Mouse (Mus musculus): Measurements from ENCODE around the gene Ccdc63. TPM values are rescaled to one million over a fixed set of nuclear protein-coding genes. Genes with fewer than 3 reads are reported as not detected.
"Not testable (repeated sequence)": the region's sequence is repeated elsewhere in the genome, so short reads cannot be mapped to it uniquely, and the experiment has no call there.

Ccdc63 gene
- polyA plus RNA-seq, 1 experiment from 2014 or later: not detected

DNA sequence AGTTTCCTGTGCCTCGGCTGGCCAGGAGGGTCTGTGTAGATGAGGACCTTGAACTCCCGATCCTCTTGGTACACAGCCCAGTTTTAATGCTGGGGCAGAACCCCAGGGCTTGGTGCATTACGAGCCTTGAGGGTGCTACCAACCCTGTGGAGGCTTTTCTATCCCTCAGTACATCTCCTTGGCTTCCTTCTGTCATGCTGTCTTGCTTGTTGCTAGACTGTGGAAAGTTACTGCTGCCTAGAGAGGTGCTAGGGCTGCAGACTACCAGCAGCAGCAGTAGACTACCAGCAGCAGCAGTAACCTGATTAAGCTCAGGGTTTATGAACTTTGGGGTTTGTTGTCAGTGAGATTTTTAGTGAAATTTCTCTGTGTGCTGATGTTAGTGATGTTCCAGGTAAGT lies 23.4 kb upstream of the Ccdc63 start:
- no peak overlapping the region for H3K4me3 ChIP-seq
- ATAC-seq (ENCODE audit: low FRiP score, low read depth): no peak
- no peak overlapping the region for H3K27ac ChIP-seq (replicated peaks)
- peaks cover 7% of the 10 kb centered on the region for H3K36me3 ChIP-seq
- peaks cover 82% of the 10 kb centered on the region for H3K4me1 ChIP-seq (replicated peaks)
- 68% methylated on average over 3 of the region's 3 CpGs for WGBS
- no peak overlapping the region for H3K9ac ChIP-seq
- H3K9me3 ChIP-seq: no peaks in the 10 kb centered on the region
- no peak overlapping the region for H3K4me2 ChIP-seq
- no peaks in the 10 kb centered on the region for H3K27me3 ChIP-seq

DNA sequence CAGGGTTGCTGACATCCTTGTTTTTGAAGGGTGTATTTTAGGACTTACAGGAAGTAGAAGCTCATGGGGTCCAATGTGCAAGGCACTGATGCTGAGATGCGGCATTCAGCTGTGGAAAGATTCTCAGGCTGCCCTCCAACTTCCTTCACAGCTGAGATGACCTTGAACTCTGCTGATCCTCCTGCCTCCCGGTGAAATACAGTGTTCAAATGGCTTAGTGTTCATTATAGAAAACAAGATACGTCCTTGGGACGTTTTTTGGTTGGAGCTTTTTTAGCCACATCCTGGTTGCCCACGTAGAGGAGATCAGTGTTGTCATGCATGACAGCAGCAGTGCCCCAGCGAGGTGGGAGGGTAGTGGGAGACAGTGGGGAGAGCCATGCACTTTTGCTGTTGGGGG lies 22.6 kb upstream of the Ccdc63 start:
- no peak for ATAC-seq (ENCODE audit: low FRiP score, low read depth)
- peak overlapping the region; percentile 8; the same call in 1 of the 2 replicates for H3K4me2 ChIP-seq
- no peak overlapping the region for H3K9ac ChIP-seq
- no peak overlapping the region for H3K27ac ChIP-seq (replicated peaks)
- no peaks in the 10 kb centered on the region for H3K9me3 ChIP-seq
- H3K36me3 ChIP-seq: peaks cover under 1% of the 10 kb centered on the region; the same call in 1 of the 2 replicates
- H3K4me3 ChIP-seq: no peak overlapping the region
- 52% methylated on average over 6 of the region's 6 CpGs for WGBS
- peaks cover 82% of the 10 kb centered on the region for H3K4me1 ChIP-seq (replicated peaks)
- H3K27me3 ChIP-seq: no peaks in the 10 kb centered on the region

DNA sequence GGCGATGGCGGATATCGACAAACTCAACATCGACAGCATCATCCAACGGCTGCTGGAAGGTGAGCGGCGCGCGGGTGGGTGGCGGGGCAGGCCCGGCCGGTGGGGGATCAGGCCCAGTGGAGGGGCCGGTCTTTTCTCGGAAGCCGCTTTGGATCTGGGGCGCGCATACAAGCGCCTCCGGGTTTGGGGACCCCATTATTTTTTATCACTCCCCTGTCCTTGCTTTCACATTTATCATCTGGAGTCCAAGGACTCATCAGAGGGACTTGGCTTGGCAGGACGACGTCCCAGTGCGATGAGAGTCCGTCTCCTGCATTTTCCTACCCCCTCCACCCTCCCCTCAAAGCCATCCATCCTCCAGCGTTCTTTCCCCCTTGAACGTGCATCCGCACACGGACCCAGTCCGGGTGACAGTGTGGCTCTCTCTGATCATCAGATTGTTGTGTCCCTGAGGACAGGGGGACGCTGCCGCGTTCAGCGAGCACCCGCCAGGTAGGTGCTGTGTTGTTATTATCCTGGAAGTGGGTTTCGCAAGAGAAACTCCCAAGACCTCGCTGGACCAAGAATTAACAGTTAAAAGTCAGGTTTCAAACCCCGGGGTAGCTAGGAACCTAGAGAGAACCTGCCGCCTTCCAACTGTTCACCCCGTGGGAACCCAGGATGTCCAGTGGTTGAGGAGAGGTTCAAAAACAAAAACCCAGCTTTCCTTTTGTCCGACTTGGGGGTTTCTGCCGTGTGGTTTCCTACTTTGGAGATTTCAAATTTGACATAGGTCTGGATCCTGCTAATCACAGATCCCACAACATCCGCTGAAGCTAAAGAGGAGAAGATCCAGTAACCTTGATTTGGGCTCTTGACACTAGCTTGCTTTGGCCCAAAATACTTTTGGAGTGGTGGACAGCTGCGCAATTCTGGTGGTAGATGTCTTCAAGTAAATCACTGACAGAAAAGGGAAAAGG lies 18.2 kb upstream of the Ccdc63 start:
- peak overlapping the region; percentile 70 for H3K4me2 ChIP-seq
- ATAC-seq (ENCODE audit: low FRiP score, low read depth): peak; percentile 49
- no peaks in the 10 kb centered on the region for H3K27me3 ChIP-seq
- WGBS: 2% methylated on average over 39 of the region's 42 CpGs
- peak overlapping the region; percentile 77 for H3K4me3 ChIP-seq
- peaks cover 57% of the 10 kb centered on the region for H3K4me1 ChIP-seq (replicated peaks)
- peak overlapping the region; percentile 75 for H3K9ac ChIP-seq
- H3K36me3 ChIP-seq: no peaks in the 10 kb centered on the region
- H3K9me3 ChIP-seq: no peaks in the 10 kb centered on the region
- H3K27ac ChIP-seq (replicated peaks): peak overlapping the region; percentile 83

GRCm38 (mm10) chr5:122157827-122158381 lies 17.3 kb upstream of the Ccdc63 start, which contains the start of gene Ppp1cc:
TSS of gene Ppp1cc (plus strand) at chr5:122158278.
- peak; percentile 94 for ATAC-seq (ENCODE audit: low FRiP score, low read depth)
- WGBS: 1% methylated on average over 52 of the region's 54 CpGs
- no peaks in the 10 kb centered on the region for H3K36me3 ChIP-seq
- H3K27ac ChIP-seq (replicated peaks): peak within 1 kb of the TSS; percentile 83
- H3K9ac ChIP-seq: peak within 1 kb of the TSS; percentile 75
- no peaks in the 10 kb centered on the region for H3K27me3 ChIP-seq
- peaks cover 48% of the 10 kb centered on the region for H3K4me1 ChIP-seq (replicated peaks)
- H3K4me2 ChIP-seq: peak within 1 kb of the TSS; percentile 71
- H3K9me3 ChIP-seq: no peaks in the 10 kb centered on the region
- H3K4me3 ChIP-seq: peak within 1 kb of the TSS; percentile 77

DNA sequence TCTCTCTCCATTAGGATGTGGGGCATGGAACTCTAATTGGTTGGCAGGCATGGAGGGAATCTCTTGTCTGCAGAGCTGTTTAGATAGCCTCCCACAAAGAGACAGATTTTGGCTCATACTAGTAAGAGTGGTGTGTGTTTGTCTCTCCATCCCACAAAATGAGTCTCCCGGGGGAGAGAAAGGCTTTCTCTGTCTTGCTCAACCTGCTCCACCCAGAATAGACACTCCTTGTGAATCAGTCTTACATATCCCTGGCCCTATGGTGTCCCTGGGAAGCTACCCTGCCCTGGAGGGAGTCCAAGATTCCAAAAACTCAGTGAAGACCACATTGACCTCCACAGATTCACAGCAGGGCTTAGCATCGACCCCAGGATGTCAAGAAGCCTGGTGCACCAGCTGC lies 15.9 kb upstream of the Ccdc63 start:
- Histone ChIP-seq H3K9me3 (no peaks in the 10 kb centered on the region), H3K27ac (replicated peaks) (no peak overlapping the region), H3K9ac (no peak overlapping the region), H3K4me2 (no peak overlapping the region), H3K27me3 (no peaks in the 10 kb centered on the region), H3K4me3 (no peak overlapping the region), H3K4me1 (replicated peaks) (peaks cover 34% of the 10 kb centered on the region), H3K36me3 (no peaks in the 10 kb centered on the region)
- WGBS: 44% methylated on average over 2 of the region's 2 CpGs
- no peak for ATAC-seq (ENCODE audit: low FRiP score, low read depth)

GRCm38 (mm10) chr5:122155613-122156012 lies 15.0 kb upstream of the Ccdc63 start:
- Histone ChIP-seq H3K4me1 (replicated peaks) (peaks cover 25% of the 10 kb centered on the region), H3K9ac (no peak overlapping the region), H3K27me3 (no peaks in the 10 kb centered on the region), H3K36me3 (no peaks in the 10 kb centered on the region), H3K27ac (replicated peaks) (no peak overlapping the region), H3K4me2 (no peak overlapping the region), H3K9me3 (no peaks in the 10 kb centered on the region), H3K4me3 (no peak overlapping the region)
- no peak for ATAC-seq (ENCODE audit: low FRiP score, low read depth)

- no peak overlapping the region for H3K27ac ChIP-seq (replicated peaks)
- no peak overlapping the region for H3K4me3 ChIP-seq
- ATAC-seq (ENCODE audit: low FRiP score, low read depth): no peak
- H3K9me3 ChIP-seq: no peaks in the 10 kb centered on the region
- H3K4me2 ChIP-seq: no peak overlapping the region
- 78% methylated on average over 3 of the region's 3 CpGs for WGBS
- H3K4me1 ChIP-seq (replicated peaks): peaks cover 17% of the 10 kb centered on the region
- no peaks in the 10 kb centered on the region for H3K27me3 ChIP-seq
- no peaks in the 10 kb centered on the region for H3K36me3 ChIP-seq
- no peak overlapping the region for H3K9ac ChIP-seq
These were observed 14.2 kb upstream of the Ccdc63 start for GRCm38 (mm10) chr5:122154782-122155181.

DNA sequence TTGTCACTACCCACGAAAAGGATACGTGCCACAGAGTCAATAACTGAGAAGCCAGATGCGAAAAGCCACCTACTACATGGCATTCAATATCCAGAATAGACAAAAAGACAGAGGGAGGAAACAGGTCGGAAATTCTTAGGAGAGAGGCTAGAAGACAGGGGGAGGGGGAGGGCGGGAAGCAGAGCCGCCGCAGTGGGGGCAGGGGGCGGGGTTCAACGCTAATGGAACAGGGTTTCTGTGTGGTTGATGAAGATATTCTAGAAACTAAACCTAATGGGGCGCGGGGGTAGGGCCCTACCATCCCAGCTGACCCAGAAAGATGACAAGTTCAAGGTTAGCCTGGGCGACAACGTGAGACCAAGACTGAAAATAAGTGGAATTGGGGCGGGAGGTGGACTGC lies 13.4 kb upstream of the Ccdc63 start:
- H3K4me3 ChIP-seq: no peak overlapping the region
- H3K27ac ChIP-seq (replicated peaks): no peak overlapping the region
- no peaks in the 10 kb centered on the region for H3K27me3 ChIP-seq
- no peak overlapping the region for H3K4me2 ChIP-seq
- H3K9me3 ChIP-seq: no peaks in the 10 kb centered on the region
- no peak for ATAC-seq (ENCODE audit: low FRiP score, low read depth)
- H3K9ac ChIP-seq: no peak overlapping the region
- WGBS: 30% methylated on average over 14 of the region's 14 CpGs
- peaks cover 9% of the 10 kb centered on the region for H3K4me1 ChIP-seq (replicated peaks)
- no peaks in the 10 kb centered on the region for H3K36me3 ChIP-seq

GRCm38 (mm10) chr5:122152508-122152907 lies 11.9 kb upstream of the Ccdc63 start:
- not testable (repeated sequence) for H3K9ac ChIP-seq; H3K4me2 ChIP-seq; H3K4me1 ChIP-seq (replicated peaks); H3K27ac ChIP-seq (replicated peaks); H3K36me3 ChIP-seq; H3K4me3 ChIP-seq; H3K27me3 ChIP-seq; H3K9me3 ChIP-seq; ATAC-seq (ENCODE audit: low FRiP score, low read depth)
- WGBS: 90% methylated on average over 5 of the region's 5 CpGs

DNA sequence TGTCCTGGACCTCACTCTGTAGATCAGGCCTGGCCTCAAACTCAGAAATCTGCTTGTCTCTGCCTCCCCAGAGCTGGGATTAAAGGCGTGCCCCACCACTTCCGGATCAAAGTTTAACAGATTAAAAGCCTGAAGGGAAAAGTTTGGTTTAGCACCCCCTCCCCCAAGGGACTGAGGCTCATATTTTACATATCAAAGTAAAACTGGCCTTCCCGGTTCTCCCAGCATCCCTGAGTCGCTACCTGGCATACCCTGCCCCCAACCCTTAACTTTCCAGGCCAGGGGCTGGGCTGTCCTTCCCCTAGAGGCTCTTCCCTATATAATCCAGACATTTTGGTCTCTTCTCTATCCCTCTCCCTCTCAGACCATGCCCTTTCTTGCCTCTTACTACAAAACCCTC lies 8.6 kb upstream of the Ccdc63 start:
- no peak overlapping the region for H3K4me2 ChIP-seq
- no peaks in the 10 kb centered on the region for H3K4me1 ChIP-seq (replicated peaks)
- 55% methylated on average over 4 of the region's 4 CpGs for WGBS
- H3K27ac ChIP-seq (replicated peaks): no peak overlapping the region
- no peaks in the 10 kb centered on the region for H3K27me3 ChIP-seq
- H3K36me3 ChIP-seq: no peaks in the 10 kb centered on the region
- no peaks in the 10 kb centered on the region for H3K9me3 ChIP-seq
- no peak overlapping the region for H3K4me3 ChIP-seq
- H3K9ac ChIP-seq: no peak overlapping the region
- no peak for ATAC-seq (ENCODE audit: low FRiP score, low read depth)

- H3K4me3 ChIP-seq: no peak overlapping the region
- ATAC-seq (ENCODE audit: low FRiP score, low read depth): no peak
- no peak overlapping the region for H3K27ac ChIP-seq (replicated peaks)
- no peaks in the 10 kb centered on the region for H3K36me3 ChIP-seq
- 53% methylated on average over 1 of the region's 1 CpGs for WGBS
- H3K4me2 ChIP-seq: no peak overlapping the region
- no peaks in the 10 kb centered on the region for H3K4me1 ChIP-seq (replicated peaks)
- no peaks in the 10 kb centered on the region for H3K27me3 ChIP-seq
- no peaks in the 10 kb centered on the region for H3K9me3 ChIP-seq
- no peak overlapping the region for H3K9ac ChIP-seq
These were observed 7.5 kb upstream of the Ccdc63 start for GRCm38 (mm10) chr5:122148107-122148506.

- Histone ChIP-seq H3K4me2 (no peak overlapping the region), H3K4me3 (no peak overlapping the region), H3K27me3 (no peaks in the 10 kb centered on the region), H3K9me3 (no peaks in the 10 kb centered on the region), H3K9ac (no peak overlapping the region), H3K27ac (replicated peaks) (peak overlapping the region; percentile 49), H3K36me3 (no peaks in the 10 kb centered on the region), H3K4me1 (replicated peaks) (no peaks in the 10 kb centered on the region)
- no peak for ATAC-seq (ENCODE audit: low FRiP score, low read depth)
These were observed 6.0 kb upstream of the Ccdc63 start for GRCm38 (mm10) chr5:122146609-122147008.
